Mouse (Mus musculus) hindbrain, postnatal 0 days (tissue): ENCODE measurements around the gene Tbc1d13. TPM values are rescaled to one million over a fixed set of nuclear protein-coding genes. Genes with fewer than 3 reads are reported as not detected.
"Not testable (repeated sequence)": the region's sequence is repeated elsewhere in the genome, so short reads cannot be mapped to it uniquely, and the experiment has no call there.

Experiments
- ATAC-seq: fragments of 200-750 bp; cut with Nextera tagmentation; 2 replicates; pipeline ENCODE4 v1.8.0; 2017; ENCODE audit warnings: mild to moderate bottlenecking, moderate TSS enrichment, moderate library complexity
- DNase-seq: peaks from one replicate; pipeline ENCODE4 v3.0.0-alpha.2; 2015; ENCODE audit warnings: low spot score
- H3K27ac ChIP-seq: fragments of 300-500 bp; sonication (generic); 2 replicates; pipeline ENCODE4 v1.5.1; 2014; ENCODE audit warnings: mild to moderate bottlenecking
- H3K27me3 ChIP-seq: fragments of 300-500 bp; sonication (generic); 2 replicates; pipeline ENCODE4 v1.6.1; 2014; ENCODE audit warnings: low read length, mixed read lengths; ENCODE audit not compliant: insufficient read depth
- H3K36me3 ChIP-seq: fragments of 300-500 bp; sonication (generic); 2 replicates; pipeline ENCODE4 v1.6.1; 2014; ENCODE audit warnings: low read length, mixed read lengths; ENCODE audit not compliant: insufficient read depth
- H3K4me1 ChIP-seq: fragments of 300-500 bp; sonication (generic); 2 replicates; pipeline ENCODE4 v1.6.1; 2014; ENCODE audit warnings: antibody characterized with exemption, low read length, mixed read lengths; ENCODE audit not compliant: insufficient read depth
- H3K4me2 ChIP-seq: fragments of 300-500 bp; sonication (generic); 2 replicates; pipeline ENCODE4 v1.6.1; 2014; ENCODE audit warnings: low read depth, mild to moderate bottlenecking, low read length, moderate library complexity, mixed read lengths
- H3K4me3 ChIP-seq: fragments of 300-500 bp; sonication (generic); 2 replicates; pipeline ENCODE4 v1.5.1; 2014; ENCODE audit warnings: low read length
- H3K9ac ChIP-seq: fragments of 300-500 bp; sonication (generic); replicated peaks from 2 replicates; pipeline ENCODE4 v1.6.1; 2014; ENCODE audit warnings: mild to moderate bottlenecking, low read length, moderate library complexity, mixed read lengths
- H3K9me3 ChIP-seq: fragments of 300-500 bp; sonication (generic); 2 replicates; pipeline ENCODE4 v1.6.1; 2016; ENCODE audit warnings: low read length, mixed read lengths
- CTCF ChIP-seq: IDR thresholded peaks from 2 replicates; pipeline ENCODE4 v1.5.1; 2016; ENCODE audit warnings: antibody characterized with exemption, control low read depth, low read depth
- WGBS: fragments of 180-500 bp; shearing (Covaris S2); extraction: QIAGEN DNeasy Blood & Tissue Kit; methylation state at CpG from one replicate; pipeline ENCODE4 v1.1.7; 2014; 5-methylcytosine and 5-hydroxymethylcytosine counted together
- polyA plus RNA-seq: library from polyadenylated mRNA; unstranded; fragments of >200 nt; fragmentation: Nextera tagmentation; extraction: Ambion mirVana; gene quantifications from 2 replicates; pipeline ENCODE4 v1.2.1, GENCODE M21; 2015
- total RNA-seq: library from RNA; depleted of rRNA; stranded (reverse); fragments of >200 nt; gene quantifications from 2 replicates; pipeline ENCODE4 v1.2.3, GENCODE M21; 2014

Gene Tbc1d13
- total and polyA plus RNA-seq, 2 experiments from 2014 or later: 9.4 to 109 TPM

DNA sequence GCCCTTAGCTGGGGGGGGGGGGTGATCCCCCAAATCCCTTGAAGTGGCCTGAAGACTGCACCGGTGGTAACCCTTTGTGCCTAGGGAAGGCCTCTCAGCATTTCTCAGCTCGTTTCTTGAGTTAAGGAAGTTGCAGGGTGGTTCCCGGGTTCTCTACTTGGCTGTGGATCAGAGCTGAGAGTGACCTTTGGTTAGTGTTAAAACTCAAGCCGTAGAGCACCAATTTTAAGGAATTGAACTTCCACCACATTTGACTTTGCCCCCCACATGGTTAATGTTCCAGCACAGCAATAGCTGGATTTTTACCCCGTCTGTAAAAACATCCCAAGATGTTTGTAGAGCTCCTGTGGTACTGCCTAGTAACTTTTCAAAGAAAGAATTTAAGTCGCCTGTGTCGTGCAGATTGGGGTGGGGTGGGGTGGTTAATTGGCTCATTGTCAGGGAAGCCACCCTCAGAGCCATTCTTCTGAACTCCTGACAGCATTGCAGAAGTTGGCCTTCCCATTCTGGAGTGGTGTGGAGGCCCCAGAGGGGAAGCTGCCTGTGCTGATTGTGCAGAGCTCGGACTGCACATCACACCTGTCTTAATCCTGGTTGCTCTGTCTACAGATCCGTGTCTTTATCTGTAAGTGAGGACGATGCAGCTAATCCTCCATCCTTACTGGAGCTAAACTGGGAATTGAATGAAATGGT lies 1.5 kb downstream of the Tbc1d13 start:
- Histone ChIP-seq H3K9ac (peak overlapping the region; percentile 71), H3K4me3 (peak overlapping the region; percentile 79), H3K4me2 (peak overlapping the region; percentile 96), H3K36me3 (peaks cover 8% of the 10 kb centered on the region; the same call in 1 of the 2 replicates), H3K9me3 (no peaks in the 10 kb centered on the region), H3K27ac (peak overlapping the region; percentile 87; the same call in 1 of the 2 replicates), H3K4me1 (peaks cover 16% of the 10 kb centered on the region; the same call in 1 of the 2 replicates), H3K27me3 (no peaks in the 10 kb centered on the region)
- WGBS: 36% methylated on average over 10 of the region's 10 CpGs
- ATAC-seq (no peak), DNase-seq (no peak)
- TF ChIP-seq CTCF: no peak

DNA sequence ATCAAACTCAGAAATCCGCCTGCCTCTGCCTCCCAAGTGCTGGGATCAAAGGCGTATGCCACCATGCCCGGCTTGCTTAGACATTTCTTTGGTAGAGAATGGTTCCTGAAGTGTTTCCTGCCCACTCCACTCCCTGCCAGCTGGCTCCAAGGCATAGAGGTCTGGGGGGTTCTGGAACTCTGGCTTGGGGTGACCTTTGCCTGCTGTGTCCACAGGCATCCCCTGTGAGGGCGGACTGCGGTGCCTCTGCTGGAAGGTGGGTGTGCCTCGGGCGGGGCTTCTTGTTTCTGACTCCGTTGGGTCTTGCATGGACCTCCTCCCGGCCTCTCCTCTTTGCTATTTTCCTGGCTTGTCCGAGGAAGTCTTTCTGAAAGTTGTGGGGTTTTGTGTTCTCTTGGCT lies 2.9 kb downstream of the Tbc1d13 start:
- H3K27me3 ChIP-seq: no peaks in the 10 kb centered on the region
- no peak overlapping the region for H3K4me3 ChIP-seq
- no peak overlapping the region for H3K27ac ChIP-seq
- no peak overlapping the region for H3K4me2 ChIP-seq
- H3K9ac ChIP-seq: no peak overlapping the region
- H3K9me3 ChIP-seq: no peaks in the 10 kb centered on the region
- H3K36me3 ChIP-seq: peaks cover 22% of the 10 kb centered on the region; the same call in 1 of the 2 replicates
- DNase-seq (no peak), ATAC-seq (no peak)
- H3K4me1 ChIP-seq: peaks cover 16% of the 10 kb centered on the region; the same call in 1 of the 2 replicates
- WGBS: 86% methylated on average over 10 of the region's 10 CpGs
- no peak for TF ChIP-seq CTCF

DNA sequence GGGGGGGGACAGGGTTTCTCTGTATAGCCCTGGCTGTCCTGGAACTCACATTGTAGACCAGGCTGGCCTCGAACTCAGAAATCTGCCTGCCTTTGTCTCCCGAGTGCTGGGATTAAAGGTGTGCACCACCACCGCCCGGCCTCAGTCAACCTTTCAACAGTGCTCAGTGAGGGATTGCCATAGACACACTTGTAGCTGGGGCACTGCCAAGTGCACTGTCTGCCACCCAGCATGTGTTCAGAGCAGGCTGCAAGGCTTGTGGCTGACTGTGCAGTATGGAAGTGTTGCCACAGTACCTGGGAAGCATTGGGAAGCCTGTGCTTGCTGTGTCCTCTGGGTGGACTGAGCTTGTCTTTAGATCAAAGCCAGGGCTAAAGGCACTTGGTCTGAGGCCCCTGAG lies 6.5 kb downstream of the Tbc1d13 start:
- H3K27ac ChIP-seq, H3K4me2 ChIP-seq, H3K9me3 ChIP-seq, DNase-seq, H3K27me3 ChIP-seq, H3K4me1 ChIP-seq, H3K9ac ChIP-seq, ATAC-seq, H3K4me3 ChIP-seq: not testable (repeated sequence)
- H3K36me3 ChIP-seq: peaks cover 52% of the 10 kb centered on the region
- WGBS: 78% methylated on average over 4 of the region's 4 CpGs

DNA sequence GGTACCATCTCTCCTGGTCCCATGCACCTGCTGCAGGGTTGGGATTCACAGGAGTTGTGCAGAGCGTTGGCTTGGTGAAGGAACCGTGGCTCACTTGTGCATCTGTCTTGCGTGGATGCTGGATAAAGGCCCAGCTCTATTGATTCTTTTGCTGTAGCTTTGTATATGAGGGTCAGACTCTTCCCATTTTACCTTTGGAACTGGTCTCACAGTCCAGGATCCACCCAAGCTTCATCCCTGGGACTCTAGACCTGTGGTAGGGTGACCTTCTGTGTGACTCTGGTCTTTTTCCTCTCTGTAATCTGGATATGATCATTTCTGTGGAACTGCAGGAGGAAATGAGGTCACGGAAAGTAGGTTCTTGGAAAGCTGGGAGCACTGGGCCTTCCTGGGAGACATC lies 10.9 kb downstream of the Tbc1d13 start:
- DNase-seq (no peak), ATAC-seq (no peak)
- peaks cover 75% of the 10 kb centered on the region for H3K36me3 ChIP-seq
- no peak for TF ChIP-seq CTCF
- WGBS: 97% methylated on average over 4 of the region's 4 CpGs
- no peaks in the 10 kb centered on the region for H3K27me3 ChIP-seq
- H3K4me3 ChIP-seq: no peak overlapping the region
- no peaks in the 10 kb centered on the region for H3K9me3 ChIP-seq
- H3K4me2 ChIP-seq: no peak overlapping the region
- no peak overlapping the region for H3K27ac ChIP-seq
- H3K4me1 ChIP-seq: no peaks in the 10 kb centered on the region
- no peak overlapping the region for H3K9ac ChIP-seq

DNA sequence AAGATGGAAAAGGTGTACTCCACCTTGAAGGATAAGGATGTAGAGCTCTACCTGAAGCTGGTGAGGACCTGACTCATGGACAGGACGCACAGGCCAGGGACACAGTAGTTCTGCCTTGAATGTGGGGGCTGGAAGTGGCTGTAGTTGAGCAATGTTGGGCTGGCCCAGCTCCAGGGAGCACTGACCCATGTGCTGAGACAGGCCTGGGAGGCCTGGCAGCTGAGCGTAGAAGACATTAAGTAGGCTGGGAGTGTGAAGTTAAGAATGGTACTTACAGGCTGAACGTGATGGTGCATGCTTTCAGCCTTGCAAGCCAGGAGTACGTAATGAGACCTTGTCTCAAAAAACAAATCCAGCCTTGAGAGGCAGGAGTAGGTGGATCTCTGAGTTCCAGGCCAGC lies 13.9 kb downstream of the Tbc1d13 start:
- H3K27me3 ChIP-seq: no peaks in the 10 kb centered on the region
- H3K36me3 ChIP-seq: peaks cover 68% of the 10 kb centered on the region
- H3K4me1 ChIP-seq: no peaks in the 10 kb centered on the region
- H3K9me3 ChIP-seq: no peaks in the 10 kb centered on the region
- H3K9ac ChIP-seq: no peak overlapping the region
- no peak overlapping the region for H3K4me3 ChIP-seq
- no peak overlapping the region for H3K4me2 ChIP-seq
- no peak for TF ChIP-seq CTCF
- no peak for ATAC-seq
- H3K27ac ChIP-seq: no peak overlapping the region
- 88% methylated on average over 4 of the region's 4 CpGs for WGBS
- no peak for DNase-seq

DNA sequence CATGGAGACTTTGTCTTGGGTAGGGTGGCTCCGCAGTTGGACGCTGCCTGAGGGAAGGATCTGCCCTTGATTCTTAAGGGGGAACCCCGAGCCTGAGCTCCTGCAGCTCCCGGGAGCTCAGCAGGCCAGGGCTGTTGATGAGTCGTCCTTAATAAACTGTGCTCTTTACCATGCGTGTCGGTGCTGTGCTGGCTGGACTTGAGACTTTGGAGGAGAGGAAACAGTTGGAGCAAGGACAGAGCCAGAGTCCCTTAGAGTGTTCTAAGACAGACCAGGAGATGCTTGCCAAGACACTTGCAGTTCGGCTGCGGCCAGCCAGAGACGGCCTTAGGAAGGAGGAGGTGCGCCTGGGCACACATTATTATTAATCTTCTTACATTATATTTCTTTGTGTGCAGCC lies 18.3 kb downstream of the Tbc1d13 start:
- H3K4me3 ChIP-seq: no peak overlapping the region
- 76% methylated on average over 11 of the region's 11 CpGs for WGBS
- no peaks in the 10 kb centered on the region for H3K27me3 ChIP-seq
- no peak overlapping the region for H3K9ac ChIP-seq
- no peak for DNase-seq
- ATAC-seq: no peak
- no peak overlapping the region for H3K4me2 ChIP-seq
- peaks cover 37% of the 10 kb centered on the region for H3K36me3 ChIP-seq
- TF ChIP-seq CTCF: no peak
- no peak overlapping the region for H3K27ac ChIP-seq
- H3K9me3 ChIP-seq: no peaks in the 10 kb centered on the region
- no peaks in the 10 kb centered on the region for H3K4me1 ChIP-seq

DNA sequence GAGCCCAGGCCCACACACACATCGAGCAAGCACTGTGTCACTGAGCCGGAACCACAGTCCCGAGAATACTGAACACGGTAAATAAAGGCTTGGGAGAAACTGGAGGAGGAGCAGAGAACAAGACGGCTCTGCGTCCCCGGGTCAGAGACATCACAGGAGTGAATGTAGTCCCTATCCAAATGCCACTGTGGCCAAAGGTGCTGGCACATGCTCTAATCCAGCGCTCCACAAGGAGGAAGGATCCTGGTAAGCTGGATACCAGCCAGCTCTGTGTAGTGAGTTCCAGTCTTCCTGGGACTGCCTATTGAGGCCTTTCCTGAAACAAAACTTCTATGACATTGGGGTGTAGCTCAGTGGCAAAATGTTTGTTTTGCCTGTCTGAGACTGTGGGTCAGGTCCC lies 19.1 kb downstream of the Tbc1d13 start:
- peaks cover 29% of the 10 kb centered on the region for H3K36me3 ChIP-seq
- no peak overlapping the region for H3K4me2 ChIP-seq
- no peak for TF ChIP-seq CTCF

DNA sequence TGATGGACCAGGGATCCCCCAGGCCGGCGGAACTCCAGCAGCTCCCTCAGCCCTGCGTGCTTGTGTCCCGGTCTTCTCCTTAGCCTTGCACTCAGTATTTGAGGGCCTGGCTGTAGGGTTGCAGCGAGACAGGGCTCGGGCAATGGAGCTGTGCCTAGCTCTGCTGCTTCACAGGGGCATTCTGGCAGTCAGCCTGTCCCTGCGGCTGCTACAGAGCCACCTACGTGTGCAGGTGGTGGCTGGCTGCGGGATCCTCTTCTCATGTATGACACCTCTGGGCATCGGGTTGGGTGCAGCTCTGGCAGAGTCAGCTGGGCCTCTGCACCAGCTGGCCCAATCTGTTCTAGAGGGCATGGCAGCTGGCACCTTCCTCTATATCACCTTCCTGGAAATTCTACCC lies 26.3 kb downstream of the Tbc1d13 start:
- H3K9me3 ChIP-seq, ATAC-seq, H3K27me3 ChIP-seq, H3K4me3 ChIP-seq, H3K9ac ChIP-seq, DNase-seq, H3K36me3 ChIP-seq, H3K27ac ChIP-seq, H3K4me2 ChIP-seq, H3K4me1 ChIP-seq: not testable (repeated sequence)
- 86% methylated on average over 8 of the region's 10 CpGs for WGBS

More for the DNA sequence above, 19.1 kb downstream of the Tbc1d13 start:
- Histone ChIP-seq H3K4me1 (no peaks in the 10 kb centered on the region), H3K9ac (no peak overlapping the region), H3K4me3 (no peak overlapping the region), H3K9me3 (no peaks in the 10 kb centered on the region), H3K27ac (no peak overlapping the region), H3K27me3 (no peaks in the 10 kb centered on the region)
- no peak for DNase-seq
- WGBS: 72% methylated on average over 8 of the region's 8 CpGs
- no peak for ATAC-seq
